Mouse (Mus musculus): Measurements from ENCODE around the gene Retreg2. TPM values are rescaled to one million over a fixed set of nuclear protein-coding genes. Genes with fewer than 3 reads are reported as not detected.
A peak's percentile ranks its signal among the peaks of the same experiment; 100 is the strongest.

Gene Retreg2
- polyA plus RNA-seq (2014; fragmentation: Nextera tagmentation; extraction: Ambion mirVana) = 57.1 and 70.0 TPM in 2 replicates

GRCm38 (mm10) chr1:75142301-75143261, at the start of gene Retreg2, which contains the start of gene Cnppd1:
Gene Retreg2 (plus strand): TSS chr1:75142778.
Gene Cnppd1 (minus strand): TSS chr1:75142711.
- H3K36me3 ChIP-seq (ENCODE audit: control insufficient read depth, insufficient read depth, low read length) = peaks cover 14% of the 10 kb centered on the region
- peak within 1 kb of the TSS; percentile 96 for H3K27ac ChIP-seq (ENCODE audit: low read depth, low read length)
- under 1% methylated on average over 77 of the region's 91 CpGs for WGBS
- peak within 1 kb of the TSS; percentile 86 for H3K4me3 ChIP-seq (ENCODE audit: low read depth, low read length)
- H3K9me3 ChIP-seq (ENCODE audit: control insufficient read depth, low read length) = no peaks in the 10 kb centered on the region
- H3K4me2 ChIP-seq (ENCODE audit: low read depth) = peak within 1 kb of the TSS; percentile 98
- no peaks in the 10 kb centered on the region for H3K27me3 ChIP-seq (ENCODE audit: control insufficient read depth, insufficient read depth, low read length)
- DNase-seq (ENCODE audit: low spot score) (peak; percentile 97), ATAC-seq (ENCODE audit: insufficient read depth, low FRiP score, low TSS enrichment) (peak; percentile 89)
- peaks cover 16% of the 10 kb centered on the region; the same call in 1 of the 2 replicates for H3K4me1 ChIP-seq (ENCODE audit: control insufficient read depth, insufficient read depth, low read length)
- peak within 1 kb of the TSS; percentile 92 for H3K9ac ChIP-seq (ENCODE audit: low read length)

GRCm38 (mm10) chr1:75122211-75122610, 20.4 kb upstream of the Retreg2 start:
- no peak overlapping the region for H3K9ac ChIP-seq (ENCODE audit: low read length)
- ATAC-seq (ENCODE audit: insufficient read depth, low FRiP score, low TSS enrichment) (no peak), DNase-seq (ENCODE audit: low spot score) (no peak)
- H3K4me2 ChIP-seq (ENCODE audit: low read depth) = no peak overlapping the region
- H3K4me3 ChIP-seq (ENCODE audit: low read depth, low read length) = no peak overlapping the region
- H3K27me3 ChIP-seq (ENCODE audit: control insufficient read depth, insufficient read depth, low read length) = no peaks in the 10 kb centered on the region
- H3K36me3 ChIP-seq (ENCODE audit: control insufficient read depth, insufficient read depth, low read length) = no peaks in the 10 kb centered on the region
- H3K27ac ChIP-seq (ENCODE audit: low read depth, low read length) = no peak overlapping the region
- WGBS = 83% methylated on average over 3 of the region's 3 CpGs
- H3K4me1 ChIP-seq (ENCODE audit: control insufficient read depth, insufficient read depth, low read length) = no peaks in the 10 kb centered on the region
- no peaks in the 10 kb centered on the region for H3K9me3 ChIP-seq (ENCODE audit: control insufficient read depth, low read length)

GRCm38 (mm10) chr1:75124346-75125321, 17.9 kb upstream of the Retreg2 start, which contains the start of gene Nhej1:
Gene Nhej1 (minus strand): TSS chr1:75125200.
- H3K9me3 ChIP-seq (ENCODE audit: control insufficient read depth, low read length) = no peaks in the 10 kb centered on the region
- no peaks in the 10 kb centered on the region for H3K36me3 ChIP-seq (ENCODE audit: control insufficient read depth, insufficient read depth, low read length)
- no peaks in the 10 kb centered on the region for H3K27me3 ChIP-seq (ENCODE audit: control insufficient read depth, insufficient read depth, low read length)
- peak within 1 kb of the TSS; percentile 58 for H3K9ac ChIP-seq (ENCODE audit: low read length)
- peak within 1 kb of the TSS; percentile 48 for H3K4me3 ChIP-seq (ENCODE audit: low read depth, low read length)
- H3K4me2 ChIP-seq (ENCODE audit: low read depth) = peak within 1 kb of the TSS; percentile 50
- peak; percentile 99 for DNase-seq (ENCODE audit: low spot score)
- peak; percentile 93 for ATAC-seq (ENCODE audit: insufficient read depth, low FRiP score, low TSS enrichment)
- WGBS = 2% methylated on average over 56 of the region's 56 CpGs
- H3K27ac ChIP-seq (ENCODE audit: low read depth, low read length) = peak within 1 kb of the TSS; percentile 86
- H3K4me1 ChIP-seq (ENCODE audit: control insufficient read depth, insufficient read depth, low read length) = no peaks in the 10 kb centered on the region

- Histone ChIP-seq H3K9me3 (ENCODE audit: control insufficient read depth, low read length) (no peaks in the 10 kb centered on the region), H3K9ac (ENCODE audit: low read length) (peak overlapping the region; percentile 3; the same call in 1 of the 2 replicates), H3K36me3 (ENCODE audit: control insufficient read depth, insufficient read depth, low read length) (no peaks in the 10 kb centered on the region), H3K27me3 (ENCODE audit: control insufficient read depth, insufficient read depth, low read length) (no peaks in the 10 kb centered on the region), H3K4me2 (ENCODE audit: low read depth) (peak overlapping the region; percentile 50), H3K4me1 (ENCODE audit: control insufficient read depth, insufficient read depth, low read length) (no peaks in the 10 kb centered on the region), H3K4me3 (ENCODE audit: low read depth, low read length) (peak overlapping the region; percentile 48), H3K27ac (ENCODE audit: low read depth, low read length) (no peak overlapping the region)
- DNase-seq (ENCODE audit: low spot score) (no peak), ATAC-seq (ENCODE audit: insufficient read depth, low FRiP score, low TSS enrichment) (no peak)
- WGBS = 42% methylated on average over 5 of the region's 5 CpGs
Measured at GRCm38 (mm10) chr1:75125418-75125817, 17.2 kb upstream of the Retreg2 start.

GRCm38 (mm10) chr1:75128641-75129040, 13.9 kb upstream of the Retreg2 start:
- no peak for ATAC-seq (ENCODE audit: insufficient read depth, low FRiP score, low TSS enrichment)
- Histone ChIP-seq H3K4me3 (ENCODE audit: low read depth, low read length) (no peak overlapping the region), H3K27me3 (ENCODE audit: control insufficient read depth, insufficient read depth, low read length) (no peaks in the 10 kb centered on the region), H3K27ac (ENCODE audit: low read depth, low read length) (no peak overlapping the region), H3K4me2 (ENCODE audit: low read depth) (no peak overlapping the region), H3K9ac (ENCODE audit: low read length) (no peak overlapping the region), H3K4me1 (ENCODE audit: control insufficient read depth, insufficient read depth, low read length) (no peaks in the 10 kb centered on the region), H3K9me3 (ENCODE audit: control insufficient read depth, low read length) (no peaks in the 10 kb centered on the region), H3K36me3 (ENCODE audit: control insufficient read depth, insufficient read depth, low read length) (no peaks in the 10 kb centered on the region)
- 77% methylated on average over 3 of the region's 3 CpGs for WGBS
- DNase-seq (ENCODE audit: low spot score) = no peak

GRCm38 (mm10) chr1:75133421-75134207, 9.0 kb upstream of the Retreg2 start, which contains the start of gene Slc23a3:
Gene Slc23a3 (minus strand): TSS chr1:75133890.
- ATAC-seq (ENCODE audit: insufficient read depth, low FRiP score, low TSS enrichment) (no peak), DNase-seq (ENCODE audit: low spot score) (no peak)
- Histone ChIP-seq H3K9me3 (ENCODE audit: control insufficient read depth, low read length) (no peaks in the 10 kb centered on the region), H3K4me1 (ENCODE audit: control insufficient read depth, insufficient read depth, low read length) (no peaks in the 10 kb centered on the region), H3K27me3 (ENCODE audit: control insufficient read depth, insufficient read depth, low read length) (no peaks in the 10 kb centered on the region), H3K36me3 (ENCODE audit: control insufficient read depth, insufficient read depth, low read length) (peaks cover 7% of the 10 kb centered on the region; the same call in 1 of the 2 replicates), H3K27ac (ENCODE audit: low read depth, low read length) (no peak within 1 kb of the TSS), H3K9ac (ENCODE audit: low read length) (no peak within 1 kb of the TSS; the same call in 1 of the 2 replicates), H3K4me3 (ENCODE audit: low read depth, low read length) (no peak within 1 kb of the TSS), H3K4me2 (ENCODE audit: low read depth) (no peak within 1 kb of the TSS)
- WGBS = 70% methylated on average over 12 of the region's 12 CpGs

- Histone ChIP-seq H3K27ac (ENCODE audit: low read depth, low read length) (no peak overlapping the region), H3K4me1 (ENCODE audit: control insufficient read depth, insufficient read depth, low read length) (peaks cover 11% of the 10 kb centered on the region; the same call in 1 of the 2 replicates), H3K27me3 (ENCODE audit: control insufficient read depth, insufficient read depth, low read length) (no peaks in the 10 kb centered on the region), H3K4me3 (ENCODE audit: low read depth, low read length) (no peak overlapping the region), H3K4me2 (ENCODE audit: low read depth) (no peak overlapping the region), H3K9me3 (ENCODE audit: control insufficient read depth, low read length) (no peaks in the 10 kb centered on the region), H3K36me3 (ENCODE audit: control insufficient read depth, insufficient read depth, low read length) (peaks cover 7% of the 10 kb centered on the region; the same call in 1 of the 2 replicates), H3K9ac (ENCODE audit: low read length) (no peak overlapping the region)
- 77% methylated on average over 6 of the region's 6 CpGs for WGBS
- no peak for ATAC-seq (ENCODE audit: insufficient read depth, low FRiP score, low TSS enrichment)
- DNase-seq (ENCODE audit: low spot score) = no peak
Measured at GRCm38 (mm10) chr1:75136293-75136692, 6.3 kb upstream of the Retreg2 start.

Data from neural tube, embryonic 11.5 days (tissue).